Mouse (Mus musculus) CD4-positive, CD25-positive, alpha-beta regulatory T cell, adult 4 months (primary cell): Measurements from ENCODE around the gene Wnt3. TPM values are rescaled to one million over a fixed set of nuclear protein-coding genes. Genes with fewer than 3 reads are reported as not detected.

Experiments used
- ATAC-seq: one replicate; pipeline ENCODE4 v1.8.0; 2017
- polyA plus RNA-seq, 2 experiments: library from polyadenylated mRNA; unstranded; fragments of 100-300 nt; shearing (Covaris generic); gene quantifications; one replicate each; pipeline ENCODE4 v1.2.1; 2017

The Wnt3 gene
- polyA plus RNA-seq, 2 experiments from 2014 or later = 2.4 to 3.8 TPM

- no peak for ATAC-seq
Observed at GRCm38 (mm10) chr11:103840834-103841233, 66.9 kb downstream of the Wnt3 start.

- ATAC-seq = no peak
Observed at GRCm38 (mm10) chr11:103848287-103848686, 74.3 kb downstream of the Wnt3 start.

- no peak for ATAC-seq
Observed at GRCm38 (mm10) chr11:103852590-103853283, 78.8 kb downstream of the Wnt3 start.

- ATAC-seq = no peak
Observed at GRCm38 (mm10) chr11:103853284-103853920, 79.5 kb downstream of the Wnt3 start.

GRCm38 (mm10) chr11:103854294-103854693, 80.3 kb downstream of the Wnt3 start:
- no peak for ATAC-seq

GRCm38 (mm10) chr11:103856641-103857040, 82.7 kb downstream of the Wnt3 start:
- no peak for ATAC-seq

GRCm38 (mm10) chr11:103858760-103859159, 84.8 kb downstream of the Wnt3 start:
- ATAC-seq = no peak

- no peak for ATAC-seq
Observed at GRCm38 (mm10) chr11:103859933-103860610, 86.1 kb downstream of the Wnt3 start.

- no peak for ATAC-seq
Observed at GRCm38 (mm10) chr11:103862951-103863350, 89.0 kb downstream of the Wnt3 start.

GRCm38 (mm10) chr11:103864486-103864885, 90.5 kb downstream of the Wnt3 start:
- no peak for ATAC-seq

- ATAC-seq = no peak
Observed at GRCm38 (mm10) chr11:103865346-103865745, 91.4 kb downstream of the Wnt3 start.

Other genes starting within 250 kb of the Wnt3 start
- gene Gm884, start 153.0 kb upstream of the Wnt3 start, polyA plus RNA-seq = not detected
- gene Lyzl6, start 135.3 kb upstream of the Wnt3 start, polyA plus RNA-seq = not detected
- gene Rprml, start 124.6 kb upstream of the Wnt3 start, polyA plus RNA-seq = not detected
- gene Gosr2, start 76.3 kb upstream of the Wnt3 start, polyA plus RNA-seq = 100 to 1,000 TPM in 1 of 2 experiments, 10 to 100 TPM in 1; 78.8 to 115 TPM
- gene Wnt9b, start 24.3 kb upstream of the Wnt3 start, polyA plus RNA-seq = not detected
- 10 to 100 TPM; 69.0 to 94.8 TPM for gene Nsf, start 179.9 kb downstream of the Wnt3 start, polyA plus RNA-seq
- gene Arf2, start 192.6 kb downstream of the Wnt3 start, polyA plus RNA-seq = 10 to 100 TPM; 10.8 to 18.2 TPM